Mouse (Mus musculus): ENCODE measurements around the gene Lta.

The Lta gene

DNA sequence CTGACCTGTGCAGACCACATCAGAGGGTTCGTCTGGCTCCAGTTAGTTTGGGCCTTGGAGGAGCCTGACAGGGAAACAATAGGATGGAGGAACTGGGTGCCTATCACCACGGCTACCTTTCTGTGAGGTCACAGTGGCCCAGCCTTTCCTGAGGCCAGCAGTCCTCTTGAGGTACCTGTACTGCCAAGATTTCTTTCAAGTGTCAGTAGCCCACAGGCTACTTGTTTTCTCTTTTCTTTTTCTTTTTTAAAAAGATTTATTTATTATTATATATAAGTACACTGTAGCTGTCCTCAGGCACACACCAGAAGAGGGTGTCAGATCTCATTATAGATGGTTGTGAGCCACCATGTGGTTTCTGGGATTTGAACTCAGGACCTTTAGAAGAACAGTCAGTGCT lies 29.2 kb downstream of the Lta start, which contains the start of gene Aif1:
Gene Aif1 (minus strand): TSS at position 101 of the 400 bp plus-strand sequence.
- DNase-seq: no peak

DNA sequence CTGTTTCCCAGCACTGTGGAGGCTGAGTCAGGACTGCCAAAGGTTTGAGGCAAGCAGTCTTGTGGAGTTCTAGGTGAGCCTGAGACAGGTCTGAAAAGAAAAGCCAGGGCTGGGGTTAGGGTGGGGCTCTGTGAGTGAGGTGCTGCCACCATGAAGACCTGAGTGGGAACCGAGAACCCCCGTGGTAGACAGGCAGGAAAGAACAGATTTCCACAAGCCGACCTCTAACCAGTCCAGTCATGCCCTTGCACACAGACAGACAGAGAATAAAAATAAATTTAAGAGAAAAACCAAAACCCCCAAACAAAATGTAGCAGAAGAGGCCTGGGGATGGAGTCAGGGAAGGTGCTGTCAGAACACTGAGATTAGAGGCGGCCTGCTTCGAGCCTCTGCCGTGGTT lies 29.8 kb downstream of the Lta start:
- DNase-seq: no peak

DNA sequence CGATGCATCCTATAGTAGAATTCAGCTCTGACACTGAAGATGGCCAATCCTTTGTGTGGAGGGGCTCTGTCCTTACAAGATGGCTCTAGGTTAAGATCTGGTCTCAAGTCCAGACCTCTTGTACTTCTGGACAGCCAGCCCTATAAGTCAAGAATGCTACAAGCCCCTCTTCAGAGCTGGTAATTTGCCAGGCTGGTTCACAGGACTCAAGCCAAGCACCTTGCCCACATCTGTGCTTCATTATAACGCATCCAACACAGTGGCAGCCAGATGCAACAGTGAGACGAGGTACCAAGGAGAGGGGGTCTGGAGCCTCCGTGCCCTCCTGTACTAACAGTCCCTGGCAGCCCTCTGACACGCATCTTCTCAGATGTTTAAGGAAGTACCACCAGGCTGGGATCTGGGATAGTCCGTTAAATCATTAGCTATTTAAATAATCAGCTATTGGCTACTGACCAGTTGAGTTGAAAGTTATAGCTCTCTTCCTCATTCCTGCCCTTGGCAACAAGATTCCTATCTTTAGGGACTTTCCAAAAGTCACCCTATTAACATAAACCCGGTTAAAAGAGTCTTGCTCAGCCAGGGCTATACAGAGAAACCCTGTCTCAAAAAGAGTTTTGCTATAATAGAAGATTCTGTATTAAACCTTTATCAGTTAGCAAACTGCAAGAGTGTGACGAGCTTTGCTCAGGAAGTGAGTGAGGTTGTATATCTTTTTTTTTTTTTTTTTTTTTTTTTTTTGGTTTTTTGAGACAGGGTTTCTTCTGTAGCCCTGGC lies 30.8 kb downstream of the Lta start:
- DNase-seq: no peak

DNA sequence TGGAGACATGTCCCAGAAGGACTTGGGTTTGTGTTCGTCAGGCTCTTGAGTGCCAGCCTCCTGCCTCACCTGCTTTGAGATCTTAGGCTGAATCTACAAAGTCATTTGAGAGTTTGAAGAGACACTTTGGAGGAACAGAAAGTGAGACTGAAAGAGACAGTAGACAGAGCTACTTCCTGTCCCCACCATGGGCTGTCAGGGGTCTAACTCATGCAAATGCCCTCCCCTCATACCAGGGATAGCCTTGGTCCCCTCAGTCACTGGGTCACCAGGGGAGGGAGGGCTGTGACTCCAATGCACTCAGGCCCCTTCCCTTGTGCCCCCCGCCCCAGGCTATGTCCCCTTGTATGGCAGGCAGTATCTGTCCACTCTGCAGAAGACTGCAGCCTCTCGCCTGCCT lies 31.8 kb downstream of the Lta start:
- DNase-seq: no peak

DNA sequence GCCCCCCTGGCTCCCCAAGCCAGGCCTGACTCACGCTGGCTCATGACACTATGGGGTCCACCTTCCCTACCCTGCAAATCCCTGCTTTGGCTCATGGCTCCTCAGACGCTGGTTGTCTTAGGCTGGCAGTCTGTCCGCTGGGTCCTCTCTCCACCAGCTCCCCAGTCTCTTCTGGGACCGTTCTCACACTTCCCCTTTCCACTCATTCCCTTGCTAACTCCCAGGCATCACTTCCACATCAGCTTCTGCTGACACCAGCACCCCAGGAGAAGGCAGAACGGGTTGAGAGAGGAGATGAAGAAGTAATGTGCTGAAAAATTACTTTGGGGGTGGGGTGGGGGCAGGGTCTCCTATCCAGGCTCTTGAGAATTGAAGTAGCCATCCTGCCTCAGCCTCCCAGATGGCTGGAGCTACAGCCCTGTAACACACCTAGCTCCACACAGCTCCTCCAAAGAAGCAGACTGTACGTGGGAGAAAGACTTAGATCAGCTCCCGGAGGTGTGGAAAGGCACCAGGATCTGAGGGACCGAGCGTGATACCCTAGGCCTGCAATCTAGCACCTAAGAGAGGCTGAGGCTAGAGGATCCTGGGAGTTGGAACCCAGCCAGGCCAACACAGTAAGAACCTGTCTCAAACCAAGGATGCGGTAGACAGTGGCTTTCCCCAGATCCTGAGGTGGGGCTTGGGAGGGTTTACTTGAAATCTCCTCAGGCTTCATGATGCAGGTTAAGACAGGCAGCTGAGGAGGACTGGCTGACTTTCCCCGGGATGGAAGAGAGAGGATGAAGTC lies 32.5 kb downstream of the Lta start:
- no peak for DNase-seq

DNA sequence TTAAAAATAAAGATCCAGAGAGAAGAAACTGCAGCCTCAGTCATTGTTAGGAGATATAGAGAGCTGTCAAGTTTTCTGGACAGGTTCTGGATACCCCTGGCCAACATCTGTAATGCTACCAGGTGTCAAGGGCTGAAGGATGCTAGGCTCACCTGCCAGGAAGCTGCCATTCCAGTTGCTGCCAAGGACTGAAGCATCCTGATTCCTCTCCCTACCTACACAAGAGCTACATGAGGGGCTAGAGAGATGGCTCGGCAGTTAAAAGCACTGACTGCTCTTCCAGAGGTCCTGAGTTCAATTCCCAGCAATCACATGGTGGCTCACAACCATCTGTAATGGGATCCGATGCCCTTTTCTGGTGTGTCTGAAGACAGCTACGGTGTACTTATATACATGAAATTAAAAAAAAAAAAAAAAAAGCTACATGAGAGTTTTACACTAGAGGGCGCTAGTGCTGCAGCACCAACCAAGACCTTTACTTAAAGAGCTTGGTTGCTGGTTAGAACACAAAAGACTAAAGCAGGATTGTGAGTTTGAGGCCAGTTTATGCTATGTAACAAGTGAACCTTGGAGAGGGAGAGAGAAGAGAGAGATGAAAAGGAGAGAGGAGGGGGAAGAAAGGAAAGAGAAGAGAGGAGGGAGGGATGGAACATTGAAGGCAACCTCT lies 36.5 kb downstream of the Lta start:
- DNase-seq: no peak

DNA sequence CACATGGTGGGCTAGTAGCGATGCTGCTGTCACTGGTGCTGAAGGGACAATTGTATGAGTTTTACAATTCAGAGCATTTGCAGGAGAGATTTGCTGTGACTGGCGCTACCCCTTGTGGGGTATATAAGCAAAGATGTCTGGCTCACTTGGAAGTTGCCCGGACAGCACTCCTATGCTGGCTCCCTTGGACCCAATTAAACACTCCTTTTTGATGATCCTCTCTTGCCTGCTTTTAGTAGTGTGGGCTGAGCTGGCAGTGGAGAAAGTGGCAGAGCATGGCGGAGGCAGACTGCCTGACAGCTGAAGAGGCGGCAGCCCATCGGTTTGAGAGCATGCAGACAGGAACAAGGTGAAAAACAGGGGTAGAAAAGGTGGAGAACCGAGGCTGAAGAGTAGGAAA lies 37.4 kb downstream of the Lta start:
- no peak for DNase-seq

DNA sequence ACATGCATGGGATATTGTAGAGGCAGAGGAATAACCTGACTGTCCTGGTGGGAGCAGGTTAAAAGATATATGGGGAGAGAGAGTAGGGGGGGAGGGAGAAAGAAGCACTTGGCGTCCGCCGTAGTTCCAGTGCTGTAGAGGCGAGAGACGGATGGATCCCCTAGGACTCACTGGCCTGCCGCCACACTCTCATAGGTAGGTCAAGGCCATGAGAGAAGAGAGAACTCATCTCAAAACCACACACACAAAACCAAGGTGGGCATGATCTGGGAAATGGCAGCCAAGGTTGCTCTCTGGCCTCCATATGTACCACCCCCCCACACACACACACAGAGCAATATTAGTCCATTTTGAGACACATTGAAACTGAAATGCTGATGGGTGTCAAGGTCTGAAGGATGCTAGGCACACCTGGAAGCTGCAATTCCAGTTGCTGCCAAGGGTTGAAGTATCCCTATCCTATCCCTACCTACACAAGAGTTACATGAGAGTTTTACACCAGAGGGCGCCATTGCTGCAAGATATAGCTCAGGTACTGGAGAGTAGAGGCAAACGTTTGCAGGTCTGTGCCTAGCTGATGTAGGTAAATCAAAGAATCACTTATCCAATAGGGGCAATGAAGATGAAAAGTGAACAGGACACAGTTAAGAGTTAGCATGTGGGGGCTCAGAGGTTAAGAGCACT lies 38.7 kb downstream of the Lta start:
- peak; percentile 63 to 82 for DNase-seq

DNA sequence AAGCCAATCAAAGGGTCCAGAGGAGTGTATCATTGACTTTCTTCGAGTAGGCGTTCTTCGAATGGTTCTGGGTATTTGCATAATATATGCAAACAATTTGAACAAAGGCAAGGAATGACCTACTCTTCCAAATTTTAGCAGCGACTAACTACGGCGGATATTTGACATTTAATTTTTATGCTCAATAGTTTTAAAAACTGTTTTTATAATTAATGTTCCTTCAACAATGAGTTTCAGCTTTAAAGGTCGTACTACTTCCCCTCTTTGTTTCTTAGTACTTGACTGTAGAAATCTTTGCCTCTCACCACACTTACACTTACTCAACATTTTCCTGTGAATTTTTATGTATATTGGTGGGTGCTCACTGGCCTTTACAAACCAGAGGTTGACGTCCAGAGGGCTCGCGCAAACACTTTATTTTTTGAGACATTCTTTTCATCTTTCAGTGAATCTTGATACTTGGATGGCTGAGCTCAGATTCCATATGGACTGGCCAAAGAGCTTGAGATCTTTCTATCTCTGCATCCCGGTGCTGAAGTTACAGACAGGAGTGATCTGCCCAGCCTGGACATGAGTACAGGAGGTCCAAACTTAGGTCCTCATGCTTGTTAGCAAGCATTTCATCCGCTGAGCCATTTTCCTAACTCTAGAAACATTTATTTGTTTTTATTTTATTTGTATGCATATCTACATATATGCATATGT lies 39.5 kb downstream of the Lta start:
- no peak for DNase-seq

DNA sequence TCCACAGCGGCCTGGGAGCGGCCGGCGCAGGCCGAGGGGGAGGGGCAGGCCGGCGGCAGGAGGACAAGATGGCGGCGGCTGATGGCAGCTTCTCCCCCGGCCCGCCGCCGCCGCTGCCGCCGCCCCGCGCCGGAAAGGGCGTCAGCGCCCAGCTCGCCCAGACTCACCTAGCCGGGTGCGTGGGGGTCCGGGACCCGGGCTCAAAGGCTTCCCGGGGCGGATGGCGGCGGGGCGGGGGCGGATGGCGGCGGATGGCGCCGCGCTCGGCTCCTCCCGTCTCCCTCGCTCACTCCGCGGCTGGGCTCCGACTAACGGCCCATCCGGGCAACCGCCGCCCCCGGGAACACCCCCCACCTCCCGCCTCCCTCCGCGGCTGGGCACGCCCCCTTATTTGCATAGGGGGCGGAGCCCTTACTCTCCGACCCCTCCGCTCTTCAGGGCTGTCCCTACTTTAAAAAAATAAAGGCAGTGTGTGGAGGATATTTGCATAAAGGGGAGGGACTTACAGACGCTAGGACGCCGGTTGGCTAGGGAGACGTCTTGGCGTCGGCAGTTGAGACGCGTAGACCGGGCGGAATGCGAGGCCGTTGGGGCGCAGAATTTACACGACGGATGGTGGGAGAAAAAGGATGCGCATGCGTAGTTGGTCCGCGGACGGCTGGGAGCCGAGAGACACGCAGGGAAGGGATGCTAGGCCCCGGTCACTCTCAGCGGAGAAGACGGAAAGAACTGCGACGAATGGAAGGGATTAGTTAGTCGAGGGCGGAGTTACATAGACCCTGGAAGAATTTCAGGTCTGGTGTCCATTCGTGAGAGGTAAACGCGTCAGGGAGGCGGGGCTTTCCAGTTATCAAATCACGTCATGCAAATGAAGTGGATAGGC lies 40.3 kb downstream of the Lta start, which contains the start of gene Prrc2a:
Gene Prrc2a (minus strand): TSS at position 330 of the 883 bp plus-strand sequence.
- DNase-seq: peak; percentile 98 to 99

DNA sequence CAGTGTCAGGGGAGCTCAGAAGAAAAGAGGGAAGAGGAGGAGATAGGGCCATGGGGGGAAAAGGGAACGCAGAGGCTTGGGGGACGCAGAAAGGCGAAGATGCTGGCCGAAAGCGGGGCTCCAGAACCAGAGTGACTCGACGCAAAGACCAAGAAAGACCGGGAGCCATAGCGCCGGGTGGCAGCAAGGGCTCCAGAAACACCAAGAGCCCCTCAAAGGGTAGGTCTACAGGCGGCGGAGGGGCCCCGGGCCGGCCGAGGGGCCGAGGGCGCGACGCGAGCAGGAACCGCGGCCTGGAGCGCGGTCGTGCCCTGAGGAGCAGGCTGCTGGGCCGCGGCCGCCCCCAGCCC lies 41.0 kb downstream of the Lta start:
- DNase-seq: no peak

DNA sequence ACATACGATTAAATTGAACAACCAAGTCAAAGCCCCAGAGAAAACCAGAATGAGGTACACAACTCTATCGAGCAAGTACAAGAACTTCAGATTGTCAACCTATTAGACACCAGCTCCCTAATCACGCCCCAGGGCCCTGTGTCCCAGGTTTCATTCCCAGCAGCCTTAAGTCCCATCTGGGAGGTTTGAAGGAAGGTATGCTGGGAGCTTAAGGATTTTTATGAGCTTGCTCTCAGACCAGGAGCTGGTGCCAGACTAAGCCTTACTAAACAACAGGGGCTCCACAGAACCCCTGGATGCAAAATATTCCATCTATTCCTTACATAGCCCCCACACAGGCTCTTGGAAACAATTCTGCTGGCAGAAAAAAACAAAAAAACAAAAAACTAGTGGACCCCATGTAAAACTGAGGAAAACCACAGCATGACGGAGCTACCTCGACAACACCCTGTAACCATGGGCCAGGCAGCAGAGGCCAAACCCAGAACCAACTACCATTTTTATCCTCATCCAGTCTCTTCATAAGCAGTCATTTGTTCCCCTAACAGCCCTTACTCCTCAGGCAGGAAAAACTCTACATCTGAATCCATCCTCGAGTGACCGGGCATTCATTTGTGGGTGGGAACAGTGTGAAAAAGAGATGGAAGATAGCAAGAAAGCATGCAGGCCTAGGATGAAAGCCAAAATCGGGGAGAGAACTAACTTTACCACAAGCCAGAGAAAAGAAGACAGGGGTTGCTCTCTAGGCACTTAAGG lies 41.6 kb downstream of the Lta start:
- no peak for DNase-seq

DNA sequence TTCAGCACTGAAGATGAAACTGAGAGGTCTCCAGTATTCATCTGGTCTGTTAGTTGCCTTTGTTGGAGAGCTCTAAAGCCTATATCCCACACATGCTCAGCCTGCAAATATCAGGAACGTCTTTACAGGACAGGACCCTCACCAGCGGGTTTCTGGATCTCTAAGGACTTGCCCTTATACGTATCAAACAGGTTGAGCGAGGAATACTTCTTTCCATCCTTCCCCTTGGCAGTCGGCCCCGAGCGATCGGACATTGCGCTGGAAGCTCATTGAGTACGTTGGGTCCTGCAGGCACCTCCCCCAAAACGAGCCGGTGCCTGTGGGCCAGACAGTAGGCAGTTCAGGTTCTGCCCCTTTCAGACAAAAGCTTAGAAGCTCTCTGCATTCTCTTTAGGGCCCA lies 42.4 kb downstream of the Lta start:
- peak; percentile 34 to 63 for DNase-seq

DNA sequence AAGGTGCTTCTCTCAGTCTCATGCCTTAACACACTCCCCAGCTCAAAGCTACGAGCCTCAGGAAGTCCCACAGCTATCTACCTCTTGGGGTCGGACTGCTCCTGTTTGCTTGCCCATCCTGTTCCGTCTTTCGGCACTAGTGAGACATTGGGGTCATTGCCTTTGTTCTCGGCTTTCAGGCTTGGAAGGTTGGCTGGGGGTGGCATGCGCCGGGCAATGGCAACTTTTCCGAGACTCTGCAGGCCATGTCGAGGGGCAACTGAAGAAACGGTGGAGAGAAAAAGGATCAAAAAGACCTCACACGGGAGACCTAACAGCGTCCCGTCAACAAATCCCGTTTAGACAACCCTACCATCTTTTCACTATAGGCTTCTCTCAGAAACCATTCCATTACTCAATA lies 43.0 kb downstream of the Lta start:
- DNase-seq: no peak

DNA sequence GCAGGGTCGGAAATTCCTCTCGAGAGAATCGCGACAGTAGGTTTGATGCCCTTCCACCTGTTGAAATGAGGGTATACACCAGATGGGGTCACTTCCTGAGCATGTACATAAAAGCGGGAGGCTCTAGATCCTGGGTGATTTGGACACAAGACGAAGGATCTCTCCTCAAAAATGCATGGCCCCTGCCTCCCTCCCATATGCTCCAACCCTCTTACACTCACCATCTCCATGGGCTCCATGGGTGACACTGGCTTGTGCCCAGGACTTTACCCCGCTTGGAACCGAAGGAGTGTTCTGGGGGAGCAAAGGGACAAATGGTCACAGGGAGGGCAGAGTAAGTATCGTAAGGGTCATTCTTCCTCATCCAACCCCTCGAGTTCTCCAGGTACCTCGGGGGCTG lies 43.7 kb downstream of the Lta start:
- no peak for DNase-seq

DNA sequence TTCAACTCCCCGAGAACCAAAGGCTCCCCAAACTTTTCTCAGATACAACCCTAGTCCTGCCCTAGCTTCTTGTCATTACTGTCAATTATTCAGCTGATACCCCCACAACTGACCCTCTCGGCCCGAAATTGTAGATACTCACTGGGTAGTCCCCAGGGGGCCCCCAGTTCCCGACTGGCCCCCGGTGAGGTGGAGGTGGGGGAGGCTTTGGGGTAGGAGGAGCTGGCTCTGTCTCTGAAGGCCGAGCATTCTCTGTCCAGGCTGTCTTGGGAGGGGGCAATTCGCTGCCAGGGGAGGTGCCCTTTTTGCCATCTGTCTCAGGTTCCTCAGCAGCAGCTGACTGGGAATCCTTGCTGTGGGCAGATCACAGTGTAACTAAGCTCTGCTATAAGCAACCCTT lies 45.5 kb downstream of the Lta start:
- peak in 1 of 2 experiments; percentile 51 for DNase-seq

DNA sequence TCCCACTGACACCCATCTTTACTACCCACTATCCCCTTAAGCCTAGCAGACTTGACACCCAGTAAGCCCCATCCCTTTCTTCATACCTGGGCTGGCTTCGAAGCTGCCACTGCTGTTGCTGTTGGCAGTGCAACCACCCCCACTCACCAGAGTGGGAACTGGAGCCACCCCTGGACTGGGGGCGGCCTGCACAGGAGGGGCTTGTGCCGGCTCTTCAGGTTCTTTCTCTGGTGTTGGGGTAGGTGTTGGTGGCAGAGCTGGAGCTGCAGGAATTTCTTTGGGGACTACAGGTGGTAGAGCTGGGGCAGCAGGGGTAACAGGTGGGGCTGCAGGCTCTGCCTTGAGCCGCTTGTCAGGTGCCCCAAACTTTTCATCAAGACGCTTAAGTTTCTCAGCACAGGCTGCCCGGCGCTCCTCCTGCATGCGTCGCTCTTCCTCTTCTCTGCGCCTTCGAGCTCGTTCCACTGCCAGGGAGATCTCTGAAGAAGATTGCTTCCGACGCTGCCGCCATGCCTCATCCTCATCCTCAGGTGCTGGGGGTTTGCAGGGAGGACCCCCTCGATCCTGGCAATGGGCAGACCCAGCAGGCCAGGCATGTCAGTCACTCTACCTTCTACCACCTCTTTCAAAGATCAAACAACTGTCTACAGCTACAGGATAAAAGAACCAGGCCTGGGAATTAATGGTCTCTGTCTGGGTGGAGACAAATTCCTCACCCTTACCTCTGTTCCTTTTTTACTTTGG lies 46.1 kb downstream of the Lta start:
- DNase-seq: no peak

DNA sequence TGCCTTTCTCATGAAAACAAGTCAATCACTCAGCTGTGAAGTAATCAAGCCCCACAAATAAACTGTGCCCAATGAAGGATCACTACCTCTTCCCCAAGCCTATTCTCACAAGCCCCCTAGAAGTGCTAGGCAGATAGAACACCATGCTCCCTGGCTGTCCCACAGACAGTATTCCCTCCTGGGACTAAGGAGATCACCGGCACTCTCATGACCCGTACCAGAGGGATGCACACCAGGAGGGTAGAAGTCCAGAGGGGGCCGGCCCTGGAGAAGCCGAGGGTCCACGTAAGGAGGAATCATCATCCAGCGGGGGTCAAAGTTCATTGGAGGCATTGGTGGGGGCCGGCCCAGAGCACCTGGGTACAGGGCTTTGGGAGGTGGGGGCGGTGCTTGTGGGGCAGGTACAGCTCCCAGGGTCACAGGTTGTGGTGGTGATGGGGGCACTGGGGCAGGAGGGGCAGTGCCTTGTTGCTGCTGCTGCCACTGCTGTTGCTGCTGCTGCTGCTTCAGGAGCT lies 47.4 kb downstream of the Lta start:
- no peak for DNase-seq

DNA sequence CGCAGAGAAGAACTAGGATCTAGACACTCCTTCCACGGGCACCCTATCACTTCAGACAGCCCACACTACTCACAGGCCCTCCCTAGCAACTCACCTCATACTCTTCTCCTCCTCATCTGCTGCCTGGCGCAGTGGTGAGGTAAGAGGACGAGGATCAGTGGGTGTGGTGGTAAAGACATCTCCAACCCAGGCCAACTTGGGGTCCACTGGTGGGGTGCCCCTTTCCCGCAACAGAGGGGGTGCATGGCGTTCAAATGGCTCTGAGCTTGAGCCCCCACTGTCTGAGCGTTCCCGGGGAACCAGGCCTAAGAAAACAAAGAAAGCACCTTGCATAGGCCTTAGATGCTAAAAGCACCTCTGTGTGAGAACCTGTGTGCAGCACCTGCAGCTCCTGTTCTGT lies 47.9 kb downstream of the Lta start:
- DNase-seq: no peak

All from cerebellum, postnatal 25 days (tissue).